Mouse (Mus musculus): ENCODE measurements around the gene Syne1.

The Syne1 gene

GRCm38 (mm10) chr10:5468638-5469037, 82.6 kb downstream of the Syne1 start:
- in situ Hi-C loops (cut with MboI; ENCODE audit: low pct_unique_long_range_greater_than_20kb in 1 of 2, low sequenced_read_pairs in 2 of 2, unreplicated experiment in 1 of 2) = no loop called here

GRCm38 (mm10) chr10:5453830-5454229, 97.5 kb downstream of the Syne1 start:
- in situ Hi-C loops (cut with MboI; ENCODE audit: low pct_unique_long_range_greater_than_20kb in 1 of 2, low sequenced_read_pairs in 2 of 2, unreplicated experiment in 1 of 2) = no loop called here

GRCm38 (mm10) chr10:5449944-5450343, 101.3 kb downstream of the Syne1 start:
- in situ Hi-C loops (cut with MboI; ENCODE audit: low pct_unique_long_range_greater_than_20kb in 1 of 2, low sequenced_read_pairs in 2 of 2, unreplicated experiment in 1 of 2) = no loop called here

- in situ Hi-C loops (cut with MboI; ENCODE audit: low pct_unique_long_range_greater_than_20kb in 1 of 2, low sequenced_read_pairs in 2 of 2, unreplicated experiment in 1 of 2) = no loop called here
These were observed 103.1 kb downstream of the Syne1 start for GRCm38 (mm10) chr10:5447950-5448716.

GRCm38 (mm10) chr10:5445313-5445712, 106.0 kb downstream of the Syne1 start:
- in situ Hi-C loops (cut with MboI; ENCODE audit: low pct_unique_long_range_greater_than_20kb in 1 of 2, low sequenced_read_pairs in 2 of 2, unreplicated experiment in 1 of 2) = no loop called here

- in situ Hi-C loops (cut with MboI; ENCODE audit: low pct_unique_long_range_greater_than_20kb in 1 of 2, low sequenced_read_pairs in 2 of 2, unreplicated experiment in 1 of 2) = no loop called here
These were observed 108.3 kb downstream of the Syne1 start for GRCm38 (mm10) chr10:5443020-5443419.

- in situ Hi-C loops (cut with MboI; ENCODE audit: low pct_unique_long_range_greater_than_20kb in 1 of 2, low sequenced_read_pairs in 2 of 2, unreplicated experiment in 1 of 2) = no loop called here
These were observed 111.4 kb downstream of the Syne1 start for GRCm38 (mm10) chr10:5439802-5440350.

GRCm38 (mm10) chr10:5437766-5438165, 113.5 kb downstream of the Syne1 start:
- in situ Hi-C loops (cut with MboI; ENCODE audit: low pct_unique_long_range_greater_than_20kb in 1 of 2, low sequenced_read_pairs in 2 of 2, unreplicated experiment in 1 of 2) = no loop called here

GRCm38 (mm10) chr10:5423984-5424383, 127.3 kb downstream of the Syne1 start:
- in situ Hi-C loops (cut with MboI; ENCODE audit: low pct_unique_long_range_greater_than_20kb in 1 of 2, low sequenced_read_pairs in 2 of 2, unreplicated experiment in 1 of 2) = no loop called here

GRCm38 (mm10) chr10:5415730-5416129, 135.6 kb downstream of the Syne1 start:
- in situ Hi-C loops (cut with MboI; ENCODE audit: low pct_unique_long_range_greater_than_20kb in 1 of 2, low sequenced_read_pairs in 2 of 2, unreplicated experiment in 1 of 2) = no loop called here

- in situ Hi-C loops (cut with MboI; ENCODE audit: low pct_unique_long_range_greater_than_20kb in 1 of 2, low sequenced_read_pairs in 2 of 2, unreplicated experiment in 1 of 2) = no loop called here
These were observed 167.0 kb downstream of the Syne1 start for GRCm38 (mm10) chr10:5384131-5384776.

GRCm38 (mm10) chr10:5381536-5381935, 169.7 kb downstream of the Syne1 start:
- in situ Hi-C loops (cut with MboI; ENCODE audit: low pct_unique_long_range_greater_than_20kb in 1 of 2, low sequenced_read_pairs in 2 of 2, unreplicated experiment in 1 of 2) = no loop called here

GRCm38 (mm10) chr10:5378969-5379368, 172.3 kb downstream of the Syne1 start:
- in situ Hi-C loops (cut with MboI; ENCODE audit: low pct_unique_long_range_greater_than_20kb in 1 of 2, low sequenced_read_pairs in 2 of 2, unreplicated experiment in 1 of 2) = no loop called here

GRCm38 (mm10) chr10:5369599-5369998, 181.7 kb downstream of the Syne1 start:
- in situ Hi-C loops (cut with MboI; ENCODE audit: low pct_unique_long_range_greater_than_20kb in 1 of 2, low sequenced_read_pairs in 2 of 2, unreplicated experiment in 1 of 2) = no loop called here

- in situ Hi-C loops (cut with MboI; ENCODE audit: low pct_unique_long_range_greater_than_20kb in 1 of 2, low sequenced_read_pairs in 2 of 2, unreplicated experiment in 1 of 2) = no loop called here
These were observed 183.0 kb downstream of the Syne1 start for GRCm38 (mm10) chr10:5368266-5368665.

GRCm38 (mm10) chr10:5367465-5368011, 183.7 kb downstream of the Syne1 start:
- in situ Hi-C loops (cut with MboI; ENCODE audit: low pct_unique_long_range_greater_than_20kb in 1 of 2, low sequenced_read_pairs in 2 of 2, unreplicated experiment in 1 of 2) = no loop called here

GRCm38 (mm10) chr10:5360560-5360959, 190.7 kb downstream of the Syne1 start:
- in situ Hi-C loops (cut with MboI; ENCODE audit: low pct_unique_long_range_greater_than_20kb in 1 of 2, low sequenced_read_pairs in 2 of 2, unreplicated experiment in 1 of 2) = no loop called here

GRCm38 (mm10) chr10:5356614-5357013, 194.7 kb downstream of the Syne1 start:
- in situ Hi-C loops (cut with MboI; ENCODE audit: low pct_unique_long_range_greater_than_20kb in 1 of 2, low sequenced_read_pairs in 2 of 2, unreplicated experiment in 1 of 2) = no loop called here

GRCm38 (mm10) chr10:5353390-5353789, 197.9 kb downstream of the Syne1 start:
- in situ Hi-C loops (cut with MboI; ENCODE audit: low pct_unique_long_range_greater_than_20kb in 1 of 2, low sequenced_read_pairs in 2 of 2, unreplicated experiment in 1 of 2) = no loop called here
